ENCODE assay signal across 27 mouse cellular contexts in the genomic region with DNA sequence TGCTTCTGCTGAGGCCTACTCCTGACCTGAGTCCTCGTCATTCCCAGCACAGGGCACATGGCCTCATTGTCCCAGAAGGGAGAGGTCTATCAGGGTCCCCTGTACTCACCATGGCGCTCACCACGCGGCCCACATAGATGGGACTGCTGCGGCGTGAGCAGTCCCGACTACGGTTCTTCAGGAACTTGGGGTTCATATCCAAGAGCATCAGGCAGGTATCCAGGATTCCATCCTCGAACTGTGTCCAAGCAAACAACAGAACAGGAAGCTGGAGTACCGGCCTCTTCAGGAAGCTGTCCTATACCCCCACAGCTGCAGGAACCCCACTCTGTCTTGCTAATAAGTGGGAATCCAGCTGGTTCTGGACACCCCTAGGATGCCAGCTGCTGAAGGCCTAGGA. TPM values are rescaled to one million over a fixed set of nuclear protein-coding genes. Genes with fewer than 3 reads are reported as not detected.
DNase-seq lines count a peak whose midpoint lies in the region; ATAC-seq and TF ChIP-seq lines count a peak whose summit lies in the region.
"Had no signal": no experiment of that assay in that cellular context is flagged by ENCODE, and none has a peak within 500 bp of the region (broad histone marks: within the 10 kb centered on the region; RNA-seq: fewer than 3 reads in every experiment).

No protein-coding gene starts in this region.

- DNase-seq in heart, adult 11 months, result peak; percentile 93
- DNase-seq in heart, adult 8-10 months (ENCODE audit: low spot score), result no peak
- DNase-seq in hindbrain, embryonic 10.5 days (ENCODE audit: low spot score), result no peak
- no peak for DNase-seq in cerebellum, postnatal 4 days (ENCODE audit: low spot score in 2 of 2)
- DNase-seq: adrenal gland, postnatal 10 days; adrenal gland, postnatal 36 days; cerebellum, adult 11-12 months; cerebellum, adult 8-10 months; cerebellum, postnatal 10 days; cerebellum, postnatal 36 days; forebrain, postnatal 0 days; gastrocnemius, postnatal 25 days; heart, postnatal 10 days; heart, postnatal 4 days; kidney, adult 11 months had no signal

- 0 out of 2 replicates have a peak, but pooled peaks cover 3% of the 10 kb centered on the region for H3K27me3 ChIP-seq in hindbrain, embryonic 10.5 days (ENCODE audit: insufficient read depth, poor library complexity, severe bottlenecking)
- H3K27me3 ChIP-seq in hindbrain, embryonic 16.5 days (replicated peaks; ENCODE audit: control insufficient read depth, insufficient read depth, low read length), result no peaks in the 10 kb centered on the region
- H3K27me3 ChIP-seq: embryonic facial prominence, embryonic 12.5 days; embryonic facial prominence, embryonic 15.5 days; hindbrain, embryonic 12.5 days; hindbrain, embryonic 15.5 days; intestine, embryonic 15.5 days; Patski had no signal

- no peak overlapping the region for H3K9ac ChIP-seq in hindbrain, embryonic 16.5 days (ENCODE audit: low read depth, low read length)
- H3K9ac ChIP-seq: embryonic facial prominence, embryonic 12.5 days; embryonic facial prominence, embryonic 15.5 days; forebrain, postnatal 0 days; hindbrain, embryonic 12.5 days; hindbrain, embryonic 15.5 days; intestine, embryonic 15.5 days had no signal

- 89% methylated on average over 10 of the region's 10 CpGs for WGBS in hindbrain, embryonic 10.5 days
- 84% methylated on average over 10 of the region's 10 CpGs for WGBS in hindbrain, embryonic 16.5 days
- 89% methylated on average over 10 of the region's 10 CpGs for WGBS in macrophage (ENCODE audit: missing documents)

- H3K27ac ChIP-seq in hindbrain, embryonic 10.5 days, result peak overlapping the region; percentile 45; the same call in 1 of the 2 replicates
- H3K27ac ChIP-seq in hindbrain, embryonic 16.5 days (ENCODE audit: low read depth, low read length), result no peak overlapping the region
- peak overlapping the region; percentile 56 for H3K27ac ChIP-seq in bone marrow macrophage, adult 2 months (ENCODE audit: insufficient read depth, low read depth, low read length)
- H3K27ac ChIP-seq in macrophage, result peak overlapping the region; percentile 82
- H3K27ac ChIP-seq: embryonic facial prominence, embryonic 12.5 days; embryonic facial prominence, embryonic 15.5 days; hindbrain, embryonic 12.5 days; hindbrain, embryonic 15.5 days; intestine, embryonic 15.5 days had no signal

- no peak overlapping the region for H3K4me2 ChIP-seq in hindbrain, embryonic 16.5 days (ENCODE audit: low read length)
- H3K4me2 ChIP-seq: embryonic facial prominence, embryonic 12.5 days; embryonic facial prominence, embryonic 15.5 days; heart, embryonic 11.5 days; hindbrain, embryonic 12.5 days; hindbrain, embryonic 15.5 days; intestine, embryonic 15.5 days had no signal

- no peak for TF ChIP-seq POLR2A in bone marrow macrophage, adult 2 months (IDR thresholded peaks at IDR 0.05; ENCODE audit: borderline replicate concordance, low read depth, low read length)

- H3K4me3 ChIP-seq in hindbrain, embryonic 10.5 days, result no peak overlapping the region
- no peak overlapping the region for H3K4me3 ChIP-seq in hindbrain, embryonic 16.5 days (ENCODE audit: low read length)
- no peak overlapping the region for H3K4me3 ChIP-seq in bone marrow macrophage, adult 2 months (ENCODE audit: insufficient read depth, low read length)
- no peak overlapping the region for H3K4me3 ChIP-seq in macrophage (ENCODE audit: inconsistent target)
- H3K4me3 ChIP-seq: embryonic facial prominence, embryonic 12.5 days; embryonic facial prominence, embryonic 15.5 days; hindbrain, embryonic 12.5 days; hindbrain, embryonic 15.5 days; intestine, embryonic 15.5 days had no signal

- no peaks in the 10 kb centered on the region for H3K9me3 ChIP-seq in hindbrain, embryonic 10.5 days
- H3K9me3 ChIP-seq in hindbrain, embryonic 16.5 days (ENCODE audit: control insufficient read depth, low read length), result no peaks in the 10 kb centered on the region
- H3K9me3 ChIP-seq: embryonic facial prominence, embryonic 12.5 days; embryonic facial prominence, embryonic 15.5 days; G1E; hindbrain, embryonic 12.5 days; hindbrain, embryonic 15.5 days; intestine, embryonic 15.5 days had no signal

- no peak for ATAC-seq in hindbrain, embryonic 16.5 days
- ATAC-seq: forebrain, embryonic 14.5 days; forebrain, postnatal 0 days; intestine, embryonic 15.5 days; Patski had no signal

- H3K4me1 ChIP-seq in hindbrain, embryonic 10.5 days (replicated peaks), result peaks cover 51% of the 10 kb centered on the region
- H3K4me1 ChIP-seq in hindbrain, embryonic 16.5 days (ENCODE audit: control insufficient read depth, insufficient read depth, low read depth, low read length), result peaks cover 8% of the 10 kb centered on the region
- peaks cover 67% of the 10 kb centered on the region for H3K4me1 ChIP-seq in bone marrow macrophage, adult 2 months (ENCODE audit: control insufficient read depth, insufficient read depth, low read length)
- H3K4me1 ChIP-seq: hindbrain, embryonic 15.5 days had no signal

- no peaks in the 10 kb centered on the region for H3K36me3 ChIP-seq in hindbrain, embryonic 10.5 days
- no peaks in the 10 kb centered on the region for H3K36me3 ChIP-seq in hindbrain, embryonic 16.5 days (ENCODE audit: control insufficient read depth, insufficient read depth, low read length)
- peaks cover 36% of the 10 kb centered on the region for H3K36me3 ChIP-seq in macrophage (ENCODE audit: inconsistent target)
- H3K36me3 ChIP-seq: embryonic facial prominence, embryonic 12.5 days; embryonic facial prominence, embryonic 15.5 days; hindbrain, embryonic 12.5 days; hindbrain, embryonic 15.5 days had no signal

- TF ChIP-seq CTCF in bone marrow macrophage, adult 2 months (IDR thresholded peaks at IDR 0.05; ENCODE audit: low read depth, low read length), result no peak

- H3K79me2 ChIP-seq in macrophage (ENCODE audit: inconsistent target), result no peaks in the 10 kb centered on the region

RNA-seq across cellular contexts. Expression of gene Tgm2, which starts 13.9 kb away (rescaled TPM):
- total RNA-seq in heart, adult 8-10 months (2022), result 100 to 1,000 TPM; 211 to 296 (median 238) TPM
- polyA plus RNA-seq in hindbrain, embryonic 10.5 days (2016; fragmentation: Nextera tagmentation; extraction: Ambion mirVana), result 7.5 and 10.2 TPM in 2 replicates
- 7.9 and 11.4 TPM in 2 replicates for polyA plus RNA-seq in hindbrain, embryonic 16.5 days (2015; fragmentation: Nextera tagmentation; extraction: Ambion mirVana)
- polyA plus RNA-seq in bone marrow macrophage, adult 2 months (2012; ENCODE audit: insufficient read depth, insufficient read length, missing spikeins), result 13.2 and 14.6 TPM in 2 replicates
- 100 to 1,000 TPM in 16 of 26 experiments, 10 to 100 TPM in 10; 13.2 to 775 (median 263) TPM for total RNA-seq in macrophage (2018; cell fraction: chromatin; rRNA removed)
- 100 to 1,000 TPM in 15 of 26 experiments, 10 to 100 TPM in 11; 40.0 to 448 (median 113) TPM for total RNA-seq in macrophage (2018; cell fraction: cytosol; rRNA removed)
- 100 to 1,000 TPM in 20 of 26 experiments, 10 to 100 TPM in 6; 31.5 to 764 (median 230) TPM for total RNA-seq in macrophage (2018; cell fraction: nucleus; rRNA removed)
- polyA plus RNA-seq in macrophage (2018), result 98.8 to 168 TPM (median 120 TPM) in 3 replicates
